Mouse (Mus musculus): Measurements from ENCODE around the gene Foxa2. TPM values are rescaled to one million over a fixed set of nuclear protein-coding genes. Genes with fewer than 3 reads are reported as not detected.

The Foxa2 gene
- polyA plus RNA-seq, 2 experiments from 2014 or later: not detected

DNA sequence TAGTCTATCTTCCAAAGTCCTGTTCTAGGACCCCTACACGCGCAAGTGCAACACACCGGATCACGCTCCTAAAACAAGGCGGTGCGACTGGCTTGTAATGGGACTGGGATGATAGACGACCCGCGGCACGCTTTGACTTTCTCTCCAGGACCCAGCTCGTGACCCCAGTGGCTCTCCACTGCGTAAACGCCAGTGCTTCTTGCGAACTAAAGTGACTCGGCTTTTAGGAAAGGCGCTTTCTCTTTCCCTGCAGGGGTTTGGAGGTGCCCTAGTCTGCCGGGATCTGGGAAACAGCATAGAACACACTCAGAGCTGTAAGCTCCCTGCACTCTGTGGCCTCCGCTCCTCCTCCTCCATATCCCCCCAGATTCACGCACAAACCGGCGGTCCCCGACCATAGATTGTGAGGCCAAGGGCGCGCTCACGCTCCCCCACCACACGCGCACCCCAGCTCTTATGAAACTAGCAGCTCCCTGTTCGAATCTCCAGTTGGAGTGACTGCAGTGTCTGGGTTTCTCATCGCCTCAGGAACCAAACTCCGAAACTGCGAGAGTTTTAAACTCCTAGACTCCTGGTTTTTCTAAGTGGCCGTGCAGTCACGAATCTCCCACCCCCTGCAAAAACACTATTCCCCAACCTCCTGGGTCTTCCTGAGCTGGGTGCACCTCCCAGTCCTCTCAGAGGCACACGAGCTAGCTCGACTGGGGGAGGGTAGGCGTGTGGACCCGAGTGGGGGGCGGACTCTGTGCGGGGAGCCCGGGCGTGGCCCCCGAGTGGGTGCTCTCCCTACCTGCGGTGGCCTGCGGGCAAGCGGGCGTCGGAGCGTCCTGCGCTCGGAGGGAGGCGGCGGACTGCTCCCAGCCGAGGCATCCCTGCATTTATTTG is 7.2 kb downstream of the Foxa2 start:
- no peak for ATAC-seq

DNA sequence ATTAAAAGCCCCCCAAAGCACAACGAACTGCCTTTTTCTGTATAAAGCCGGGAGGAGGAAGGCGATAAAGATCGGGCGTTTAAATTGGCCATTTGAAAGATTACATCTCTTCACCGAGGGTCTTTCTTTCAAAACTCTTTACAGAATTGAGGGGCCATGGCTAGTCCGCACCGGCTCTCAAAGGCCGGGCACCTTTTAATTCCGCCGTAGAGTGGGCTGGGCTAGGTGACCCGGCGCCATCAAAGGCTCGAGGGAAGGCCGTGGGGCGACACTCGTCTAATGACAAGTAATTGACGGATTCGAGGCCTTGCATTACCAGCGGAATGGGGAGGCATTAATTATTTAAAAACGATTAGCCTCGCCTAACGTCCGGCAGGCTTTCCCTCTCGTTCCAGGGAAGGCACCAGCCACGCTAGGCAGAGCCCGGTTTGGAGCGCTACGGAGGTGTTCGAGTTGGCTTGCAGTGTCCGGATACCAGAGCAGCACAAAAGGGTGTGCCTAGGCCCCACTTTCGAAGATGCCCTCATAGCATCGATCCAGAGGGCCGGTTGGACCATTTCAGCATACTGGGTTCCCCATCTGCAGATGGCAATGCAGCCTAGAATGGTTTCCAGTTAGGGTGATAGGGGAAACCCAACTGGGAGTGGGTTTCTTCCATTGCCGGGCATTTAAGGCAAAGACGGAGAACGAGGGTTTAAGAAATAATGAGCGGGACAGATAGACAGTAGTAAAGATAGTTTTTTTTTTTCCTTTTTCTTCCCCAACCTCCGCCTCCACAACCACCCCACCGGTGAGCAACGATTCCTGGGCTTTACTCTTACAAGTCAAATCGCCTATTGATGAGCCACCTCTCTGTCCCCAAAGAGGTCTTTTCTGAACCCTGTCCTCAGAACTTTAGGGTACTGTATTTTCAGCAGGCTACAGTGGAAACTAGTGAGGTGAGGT is 8.1 kb downstream of the Foxa2 start:
- ATAC-seq: no peak

GRCm38 (mm10) chr2:148036611-148037160 is 10.1 kb downstream of the Foxa2 start:
- ATAC-seq: no peak

- ATAC-seq: no peak
Observed at GRCm38 (mm10) chr2:148030991-148031675, 15.6 kb downstream of the Foxa2 start.

DNA sequence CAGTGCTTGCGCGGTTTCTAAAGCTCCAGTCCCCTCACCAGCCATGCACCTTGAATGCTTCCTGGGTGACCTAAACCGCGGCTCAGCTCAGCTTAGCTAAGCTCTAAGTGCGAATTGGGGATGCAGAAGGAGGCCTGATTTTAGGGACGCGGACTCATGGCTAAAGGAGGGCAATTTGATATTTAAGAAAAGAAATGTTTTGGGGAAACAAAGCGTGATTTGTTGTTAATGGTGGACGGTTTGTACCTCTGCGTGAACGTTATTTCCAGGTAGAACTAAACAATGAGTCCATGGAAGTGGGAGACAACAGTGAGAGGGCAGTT is 16.2 kb downstream of the Foxa2 start:
- ATAC-seq: no peak

DNA sequence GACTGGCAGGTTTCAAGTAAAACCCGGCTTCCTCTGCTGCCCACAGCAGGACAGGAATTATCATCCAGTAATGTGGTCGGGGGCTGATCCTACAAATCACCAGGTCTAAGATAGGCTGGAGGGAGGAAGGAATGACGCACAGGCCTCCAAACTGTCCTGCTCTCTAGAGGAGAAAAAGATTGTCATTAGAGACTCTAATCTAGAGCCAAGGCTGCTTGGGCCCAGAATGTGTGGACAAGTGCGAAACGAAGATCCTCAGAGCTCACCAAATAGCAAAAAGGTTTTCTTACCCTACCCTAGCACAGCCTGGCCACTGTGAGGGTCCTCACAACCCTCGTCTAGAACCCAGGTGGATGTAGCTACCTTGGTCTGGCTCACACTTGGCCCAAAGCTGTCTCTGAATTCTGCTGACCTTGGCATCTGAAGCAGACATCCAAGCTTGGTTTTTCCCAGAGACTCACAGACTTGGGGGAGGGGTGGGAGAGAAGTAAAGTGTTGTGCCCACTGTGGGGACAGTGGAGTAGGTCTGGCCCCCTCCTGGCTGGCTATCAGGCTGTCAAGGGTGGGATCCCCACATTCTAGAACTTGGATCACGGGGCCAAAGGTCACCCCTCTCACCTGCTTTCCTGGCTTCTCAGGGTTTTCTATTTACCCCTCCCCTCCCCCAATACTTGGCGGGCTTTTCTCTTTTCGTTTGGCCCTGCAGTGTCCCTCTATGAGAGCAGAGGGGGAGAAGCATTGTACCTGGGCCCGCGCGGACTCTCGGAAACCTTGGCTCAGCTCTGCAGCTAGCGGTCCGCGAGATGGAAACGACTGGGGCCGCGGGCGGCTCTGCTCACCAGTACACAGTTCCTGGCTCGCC is 16.8 kb downstream of the Foxa2 start:
- no peak for ATAC-seq

DNA sequence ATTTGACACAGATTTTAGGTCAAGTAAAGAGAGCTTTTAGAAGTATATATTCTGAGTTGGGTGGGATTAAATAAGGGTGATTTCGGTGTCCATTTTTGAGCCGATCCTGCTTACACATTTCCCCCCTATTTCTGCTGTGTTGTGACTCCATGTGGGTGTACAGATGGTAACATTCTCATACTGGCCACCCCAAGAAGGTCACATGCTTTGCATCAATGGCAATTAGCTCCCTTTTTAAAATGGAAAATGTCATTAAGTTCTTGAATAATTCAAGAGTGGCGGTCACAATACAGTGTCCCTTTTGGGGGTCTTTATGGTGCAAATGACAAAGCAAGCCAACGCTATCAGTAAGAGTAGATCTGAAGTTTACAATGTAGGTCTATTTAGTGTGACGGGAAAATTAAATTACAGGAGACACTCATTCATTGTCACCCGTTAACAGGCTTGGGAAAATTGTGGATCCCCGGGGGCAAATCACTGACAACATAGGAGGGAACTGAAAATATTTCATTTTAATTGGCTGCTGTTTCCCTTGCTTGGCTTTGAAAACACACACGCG is 17.6 kb downstream of the Foxa2 start:
- no peak for ATAC-seq

- no peak for ATAC-seq
Observed at GRCm38 (mm10) chr2:148026366-148026765, 20.4 kb downstream of the Foxa2 start.

- ATAC-seq: no peak
Observed at GRCm38 (mm10) chr2:148025481-148025880, 21.3 kb downstream of the Foxa2 start.

DNA sequence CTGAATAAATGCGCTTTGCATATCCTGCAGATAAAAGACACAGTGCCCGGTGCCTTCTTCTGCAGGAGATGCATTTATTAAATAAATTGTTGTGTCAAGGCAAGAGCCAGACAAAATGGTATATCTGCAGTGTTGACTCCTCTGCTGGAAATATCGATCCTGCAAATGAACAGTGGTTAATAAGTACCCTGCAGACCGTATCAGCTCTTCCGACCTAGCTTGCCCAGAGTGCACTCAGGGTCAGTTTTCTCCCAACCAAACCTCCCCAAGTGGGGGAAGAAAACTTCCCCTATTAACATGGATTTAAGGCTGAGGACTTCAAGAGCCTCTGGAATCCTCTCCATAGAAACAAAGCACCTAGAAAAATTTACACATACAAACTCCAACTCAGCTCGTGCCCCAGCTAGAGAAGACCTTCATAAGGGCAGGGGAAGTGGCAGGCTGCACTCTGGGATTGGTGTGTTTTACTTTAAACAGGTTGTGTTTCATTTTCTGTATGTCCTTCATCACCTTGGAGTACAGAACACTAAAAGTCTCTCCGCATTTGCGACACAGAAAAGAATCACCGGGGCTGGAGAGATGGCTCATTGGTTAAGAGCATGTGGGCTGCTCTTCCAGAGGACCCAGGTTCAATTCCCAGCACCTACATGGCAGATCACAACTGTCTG is 22.4 kb downstream of the Foxa2 start:
- ATAC-seq: no peak

DNA sequence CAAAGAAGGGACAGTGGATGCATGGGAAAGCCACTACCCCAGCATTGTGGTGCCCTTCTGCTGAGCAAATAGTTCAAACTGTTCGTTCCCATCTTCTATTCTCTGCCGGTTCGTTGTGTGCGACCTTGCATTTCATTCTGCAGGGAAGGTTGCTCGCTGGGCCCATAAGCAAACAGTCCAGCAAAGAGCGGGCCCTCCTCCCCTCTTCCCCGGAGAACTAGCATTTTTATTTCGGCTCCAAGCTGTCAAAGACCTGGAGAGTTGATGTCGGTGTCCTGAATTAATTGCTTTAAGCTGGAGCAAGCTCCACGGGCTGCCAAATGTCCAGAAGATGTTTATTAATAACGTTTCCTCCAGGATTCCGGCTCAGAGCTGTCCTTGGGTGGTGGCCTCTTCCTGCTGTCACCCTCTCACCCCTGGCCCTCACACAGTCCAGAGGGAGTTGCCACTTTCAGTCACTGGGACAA is 23.4 kb downstream of the Foxa2 start:
- no peak for ATAC-seq

- no peak for ATAC-seq
Observed at GRCm38 (mm10) chr2:148021919-148022570, 24.7 kb downstream of the Foxa2 start.

- no peak for ATAC-seq
Observed at GRCm38 (mm10) chr2:148021016-148021415, 25.8 kb downstream of the Foxa2 start.

GRCm38 (mm10) chr2:148020125-148020524 is 26.6 kb downstream of the Foxa2 start:
- ATAC-seq: no peak

GRCm38 (mm10) chr2:148017782-148018690 is 28.7 kb downstream of the Foxa2 start:
- no peak for ATAC-seq

DNA sequence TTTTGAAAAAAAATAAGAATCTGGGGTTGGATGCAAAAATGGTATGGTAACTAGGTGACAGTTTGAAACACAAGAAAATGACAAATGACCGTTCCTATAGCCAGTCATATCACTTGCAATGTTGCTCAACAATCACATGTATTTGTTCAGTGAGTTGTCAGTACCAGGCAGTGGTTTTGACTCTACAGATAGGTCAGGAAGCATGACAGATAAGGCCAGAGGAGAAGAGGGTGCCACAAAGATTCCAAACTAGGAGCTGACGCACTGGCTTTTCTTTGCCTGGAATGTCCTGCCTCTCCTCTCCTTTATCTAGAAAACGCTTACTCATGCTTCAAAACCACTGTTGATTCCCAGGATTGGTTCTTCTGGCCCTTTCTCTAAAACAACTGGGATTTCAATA is 33.4 kb downstream of the Foxa2 start:
- no peak for ATAC-seq

GRCm38 (mm10) chr2:148009049-148009448 is 37.7 kb downstream of the Foxa2 start:
- no peak for ATAC-seq

DNA sequence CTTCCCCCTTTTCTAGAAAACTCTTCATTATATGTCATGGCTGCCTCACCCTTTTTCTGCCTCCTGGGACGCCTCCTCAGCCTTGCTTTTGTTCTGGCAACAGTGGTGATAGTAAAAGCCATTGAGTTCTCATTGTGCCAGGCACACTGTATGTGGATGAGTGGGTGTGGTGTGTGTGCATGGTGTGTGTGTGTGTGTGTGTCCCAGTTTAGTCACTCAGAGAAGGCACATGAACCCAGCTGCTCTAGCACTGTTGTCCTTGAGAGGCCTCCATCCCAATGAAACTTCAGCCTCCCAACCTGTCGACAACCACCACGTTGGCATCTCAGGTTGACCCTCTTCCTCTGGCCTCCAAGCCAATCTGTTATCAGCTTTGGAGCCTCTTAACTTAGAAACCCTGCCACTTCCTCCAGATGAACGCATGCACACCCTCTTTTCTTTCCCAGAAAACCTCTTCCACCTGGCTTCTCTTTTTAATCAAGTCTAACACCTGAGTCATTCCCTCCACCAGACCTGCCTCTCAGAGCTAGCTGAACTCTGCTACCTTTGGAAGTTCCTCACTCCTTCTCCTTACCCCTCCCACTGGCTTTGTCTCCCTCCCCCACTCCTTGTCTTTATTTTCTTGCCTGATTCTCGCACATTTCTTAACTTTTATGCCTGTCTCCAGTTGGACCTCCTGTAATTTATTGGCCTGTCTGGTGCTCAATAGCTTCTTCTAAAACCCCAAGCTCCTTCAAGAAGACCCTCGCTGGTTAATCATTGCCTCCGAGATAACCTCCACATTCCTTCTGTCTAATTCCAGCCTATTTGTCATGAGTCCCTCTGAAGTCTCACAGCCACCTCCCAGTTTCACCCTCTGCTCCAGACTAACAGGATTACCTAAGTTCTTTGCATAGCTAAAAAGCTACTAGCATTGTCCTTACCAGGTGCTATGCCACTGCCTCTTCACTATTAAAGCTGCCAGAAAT is 41.9 kb downstream of the Foxa2 start:
- ATAC-seq: no peak
